ENCODE assay signal across 28 mouse cellular contexts in the genomic region with DNA sequence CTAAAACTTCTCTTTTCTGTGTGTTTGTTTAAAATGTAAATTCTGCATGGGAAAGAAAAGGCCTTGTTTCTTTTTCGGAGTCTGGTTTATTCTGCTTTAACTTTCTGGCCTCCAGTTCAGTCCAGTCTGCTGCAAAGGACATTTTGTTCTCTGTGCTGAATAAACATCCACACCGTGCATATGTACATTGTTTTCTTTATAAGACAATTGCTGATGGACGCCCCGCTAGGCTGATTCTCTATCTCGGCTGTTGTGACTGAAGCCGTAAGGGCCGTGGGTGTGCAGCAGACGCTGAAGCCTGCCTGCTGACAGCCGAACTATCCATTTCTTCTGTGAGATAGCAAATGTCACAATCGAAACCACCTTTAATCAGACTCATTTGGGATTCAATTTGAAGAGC. TPM values are rescaled to one million over a fixed set of nuclear protein-coding genes. Genes with fewer than 3 reads are reported as not detected.
DNase-seq lines count a peak whose midpoint lies in the region; ATAC-seq and TF ChIP-seq lines count a peak whose summit lies in the region.
"Had no signal": no experiment of that assay in that cellular context is flagged by ENCODE, and none has a peak within 500 bp of the region (broad histone marks: within the 10 kb centered on the region; RNA-seq: fewer than 3 reads in every experiment).

No protein-coding gene starts in this region.

- no peak for TF ChIP-seq EP300 in stomach, postnatal 0 days (optimal IDR thresholded peaks at IDR 0.05)

- peaks cover 4% of the 10 kb centered on the region; the same call in 1 of the 2 replicates for H3K4me1 ChIP-seq in lung, embryonic 16.5 days (replicated peaks; ENCODE audit: control insufficient read depth, insufficient read depth, low read length)
- no peaks in the 10 kb centered on the region for H3K4me1 ChIP-seq in stomach, postnatal 0 days (replicated peaks; ENCODE audit: control insufficient read depth, insufficient read depth)
- H3K4me1 ChIP-seq in kidney, embryonic 14.5 days (ENCODE audit: control insufficient read depth, insufficient read depth, low read length) = no peaks in the 10 kb centered on the region
- H3K4me1 ChIP-seq: liver, embryonic 15.5 days had no signal

- H3K9ac ChIP-seq in lung, embryonic 16.5 days (ENCODE audit: low read length) = no peak overlapping the region
- H3K9ac ChIP-seq in stomach, postnatal 0 days (ENCODE audit: low read length) = no peak overlapping the region
- H3K9ac ChIP-seq in kidney, embryonic 14.5 days (ENCODE audit: low read depth, low read length) = no peak overlapping the region
- H3K9ac ChIP-seq: heart, embryonic 15.5 days; intestine, embryonic 15.5 days; liver, embryonic 15.5 days; lung, embryonic 15.5 days; midbrain, embryonic 12.5 days; neural tube, embryonic 12.5 days had no signal

- H3K9me3 ChIP-seq in lung, embryonic 16.5 days (ENCODE audit: control insufficient read depth, low read length) = no peaks in the 10 kb centered on the region
- no peaks in the 10 kb centered on the region for H3K9me3 ChIP-seq in stomach, postnatal 0 days (ENCODE audit: control insufficient read depth, low read length)
- H3K9me3 ChIP-seq in kidney, embryonic 14.5 days (ENCODE audit: control insufficient read depth, low read length) = no peaks in the 10 kb centered on the region; the same call in 1 of the 2 replicates
- H3K9me3 ChIP-seq: heart, embryonic 10.5 days; heart, embryonic 15.5 days; intestine, embryonic 15.5 days; liver, embryonic 15.5 days; lung, embryonic 15.5 days; midbrain, embryonic 12.5 days; neural tube, embryonic 12.5 days had no signal

- peak; percentile 62 for ATAC-seq in lung, embryonic 16.5 days (ENCODE audit: low read depth)
- no peak; the same call in 1 of the 2 replicates for ATAC-seq in stomach, postnatal 0 days (ENCODE audit: low FRiP score, low TSS enrichment)
- ATAC-seq in kidney, embryonic 14.5 days (ENCODE audit: low FRiP score, low TSS enrichment) = no peak
- ATAC-seq: forebrain, embryonic 14.5 days; hindbrain, postnatal 0 days; intestine, embryonic 15.5 days had no signal

- H3K27ac ChIP-seq in lung, embryonic 16.5 days (ENCODE audit: low read length) = no peak overlapping the region
- peak overlapping the region; percentile 31 for H3K27ac ChIP-seq in stomach, postnatal 0 days (replicated peaks)
- H3K27ac ChIP-seq in kidney, embryonic 14.5 days (ENCODE audit: low read depth, low read length) = no peak overlapping the region
- H3K27ac ChIP-seq: heart, embryonic 10.5 days; heart, embryonic 15.5 days; hindbrain, postnatal 0 days; intestine, embryonic 15.5 days; kidney, postnatal 0 days; liver, embryonic 15.5 days; lung, embryonic 15.5 days; midbrain, embryonic 12.5 days; neural tube, embryonic 12.5 days had no signal

- no peak overlapping the region for H3K4me3 ChIP-seq in lung, embryonic 16.5 days (ENCODE audit: low read length)
- H3K4me3 ChIP-seq in stomach, postnatal 0 days (ENCODE audit: low read depth, low read length) = no peak overlapping the region
- no peak overlapping the region for H3K4me3 ChIP-seq in kidney, embryonic 14.5 days (ENCODE audit: low read length)
- H3K4me3 ChIP-seq: heart, embryonic 10.5 days; heart, embryonic 15.5 days; intestine, embryonic 15.5 days; liver, embryonic 15.5 days; lung, embryonic 15.5 days; megakaryocyte, embryonic 14.5 days; midbrain, embryonic 12.5 days; myocyte; neural tube, embryonic 12.5 days had no signal

- no peak for TF ChIP-seq CTCF in stomach, postnatal 0 days (IDR thresholded peaks at IDR 0.05; ENCODE audit: low read depth)

- no peaks in the 10 kb centered on the region for H3K36me3 ChIP-seq in lung, embryonic 16.5 days (ENCODE audit: control insufficient read depth, insufficient read depth, low read length)
- H3K36me3 ChIP-seq in stomach, postnatal 0 days (ENCODE audit: control insufficient read depth, insufficient read depth, low read length) = no peaks in the 10 kb centered on the region
- H3K36me3 ChIP-seq in kidney, embryonic 14.5 days (ENCODE audit: control insufficient read depth, insufficient read depth, low read length) = no peaks in the 10 kb centered on the region
- H3K36me3 ChIP-seq: heart, embryonic 10.5 days; heart, embryonic 15.5 days; intestine, embryonic 15.5 days; liver, embryonic 15.5 days; lung, embryonic 15.5 days; midbrain, embryonic 12.5 days; neural tube, embryonic 12.5 days had no signal

- DNase-seq in lung, postnatal 10 days = no peak
- peak; percentile 49 for DNase-seq in R1 (ENCODE audit: low read depth, low spot score)
- DNase-seq in layer of hippocampus, adult 9-11 months = peak; percentile 48
- DNase-seq in stomach, postnatal 0 days (ENCODE audit: low spot score) = no peak
- DNase-seq in T-cell, adult 2 months (ENCODE audit: low spot score) = no peak
- DNase-seq: adrenal gland, adult 2 months; adrenal gland, postnatal 36 days; cerebellum, adult 8-10 months; cerebellum, postnatal 36 days; gastrocnemius, postnatal 25 days; heart, adult 11 months; kidney, adult 2 months; kidney, postnatal 4 days; liver had no signal

- WGBS in lung, embryonic 16.5 days = 44% methylated on average over 10 of the region's 10 CpGs
- WGBS in stomach, postnatal 0 days = 39% methylated on average over 10 of the region's 10 CpGs
- WGBS in kidney, embryonic 14.5 days = 63% methylated on average over 10 of the region's 10 CpGs

- H3K4me2 ChIP-seq in lung, embryonic 16.5 days (ENCODE audit: low read depth, low read length) = no peak overlapping the region
- no peak overlapping the region for H3K4me2 ChIP-seq in stomach, postnatal 0 days (replicated peaks; ENCODE audit: low read depth)
- no peak overlapping the region for H3K4me2 ChIP-seq in kidney, embryonic 14.5 days (replicated peaks; ENCODE audit: low read depth, low read length)
- H3K4me2 ChIP-seq: heart, embryonic 15.5 days; intestine, embryonic 15.5 days; liver, embryonic 15.5 days; lung, embryonic 15.5 days; midbrain, embryonic 12.5 days; neural tube, embryonic 12.5 days had no signal

- peaks cover 11% of the 10 kb centered on the region for H3K27me3 ChIP-seq in lung, embryonic 16.5 days (ENCODE audit: control insufficient read depth, insufficient read depth, low read depth, low read length)
- no peaks in the 10 kb centered on the region for H3K27me3 ChIP-seq in stomach, postnatal 0 days (ENCODE audit: control insufficient read depth, insufficient read depth, low read length)
- H3K27me3 ChIP-seq in kidney, embryonic 14.5 days (ENCODE audit: control insufficient read depth, insufficient read depth, low read length) = peaks cover 9% of the 10 kb centered on the region; the same call in 1 of the 2 replicates
- H3K27me3 ChIP-seq: intestine, embryonic 15.5 days had no signal

RNA-seq across cellular contexts. Expression of a gene that starts 53.4 kb away (rescaled TPM):
- 1,519 and 1,646 TPM in 2 replicates for polyA plus RNA-seq in lung, embryonic 16.5 days (2015; fragmentation: Nextera tagmentation; extraction: Ambion mirVana)
- 552 and 570 TPM in 2 replicates for polyA plus RNA-seq in stomach, postnatal 0 days (2015; fragmentation: Nextera tagmentation; extraction: Ambion mirVana)
- 1,295 and 1,786 TPM in 2 replicates for polyA plus RNA-seq in kidney, embryonic 14.5 days (2014; fragmentation: Nextera tagmentation; extraction: Ambion mirVana)

RNA-seq across cellular contexts. Expression of a gene that starts 54.5 kb away (rescaled TPM):
- 27.0 and 28.6 TPM in 2 replicates for polyA plus RNA-seq in lung, embryonic 16.5 days (2015; fragmentation: Nextera tagmentation; extraction: Ambion mirVana)
- 11.1 and 12.5 TPM in 2 replicates for polyA plus RNA-seq in stomach, postnatal 0 days (2015; fragmentation: Nextera tagmentation; extraction: Ambion mirVana)
- 21.6 and 27.2 TPM in 2 replicates for polyA plus RNA-seq in kidney, embryonic 14.5 days (2014; fragmentation: Nextera tagmentation; extraction: Ambion mirVana)

Comparison
In these comparisons a context has a peak if more than half of its experiments do, and no peak if none do; other contexts are left out.
1. DNase-seq: peak in R1 (single experiment) and layer of hippocampus, adult 9-11 months (single experiment); none in lung, postnatal 10 days (single experiment), stomach, postnatal 0 days (single experiment) and T-cell, adult 2 months (single experiment).